Mouse (Mus musculus) neural tube, embryonic 14.5 days (tissue): ENCODE results near the gene Suclg2. TPM values are rescaled to one million over a fixed set of nuclear protein-coding genes. Genes with fewer than 3 reads are reported as not detected.

Experiments
- ATAC-seq: fragments of 200-750 bp; cut with Nextera tagmentation; 2 replicates; pipeline ENCODE4 v1.8.0; 2017; ENCODE audit warnings: low read depth, mild to moderate bottlenecking, moderate TSS enrichment, moderate library complexity
- H3K27ac ChIP-seq: fragments of 300-500 bp; sonication (generic); 2 replicates; pipeline ENCODE4 v1.5.1; 2014; ENCODE audit warnings: low read depth, mild to moderate bottlenecking, control low read depth, low read length, moderate library complexity, mixed read lengths
- H3K27me3 ChIP-seq: fragments of 300-500 bp; sonication (generic); 2 replicates; pipeline ENCODE4 v1.6.1; 2014; ENCODE audit warnings: low read length; ENCODE audit not compliant: control insufficient read depth, insufficient read depth
- H3K36me3 ChIP-seq: fragments of 300-500 bp; sonication (generic); 2 replicates; pipeline ENCODE4 v1.6.1; 2014; ENCODE audit warnings: low read length, mixed read lengths; ENCODE audit not compliant: control insufficient read depth, insufficient read depth
- H3K4me1 ChIP-seq: fragments of 300-500 bp; sonication (generic); 2 replicates; pipeline ENCODE4 v1.6.1; 2014; ENCODE audit warnings: low read length; ENCODE audit not compliant: control insufficient read depth, insufficient read depth
- H3K4me2 ChIP-seq: fragments of 300-500 bp; sonication (generic); 2 replicates; pipeline ENCODE4 v1.6.1; 2014; ENCODE audit warnings: mild to moderate bottlenecking, low read depth, low read length, control low read depth
- H3K4me3 ChIP-seq: fragments of 300-500 bp; sonication (generic); 2 replicates; pipeline ENCODE4 v1.5.1; 2014; ENCODE audit warnings: low read depth, low read length, control low read depth, mixed read lengths
- H3K9ac ChIP-seq: fragments of 300-500 bp; sonication (generic); replicated peaks from 2 replicates; pipeline ENCODE4 v1.6.1; 2014; ENCODE audit warnings: low read depth, mild to moderate bottlenecking, control low read depth, low read length, mixed read lengths
- H3K9me3 ChIP-seq: fragments of 300-500 bp; sonication (generic); 2 replicates; pipeline ENCODE4 v1.6.1; 2016; ENCODE audit warnings: low read length; ENCODE audit not compliant: control insufficient read depth
- WGBS: fragments of 180-500 bp; shearing (Covaris S2); extraction: QIAGEN DNeasy Blood & Tissue Kit; methylation state at CpG from one replicate; pipeline ENCODE4 v1.1.7; 2014; 5-methylcytosine and 5-hydroxymethylcytosine counted together
- polyA plus RNA-seq: library from polyadenylated mRNA; unstranded; fragments of >200 nt; fragmentation: Nextera tagmentation; extraction: Ambion mirVana; gene quantifications from 2 replicates; pipeline ENCODE4 v1.2.1, GENCODE M21; 2014

Gene Suclg2
- polyA plus RNA-seq, 1 experiment from 2014 or later, result 11.2 TPM

DNA sequence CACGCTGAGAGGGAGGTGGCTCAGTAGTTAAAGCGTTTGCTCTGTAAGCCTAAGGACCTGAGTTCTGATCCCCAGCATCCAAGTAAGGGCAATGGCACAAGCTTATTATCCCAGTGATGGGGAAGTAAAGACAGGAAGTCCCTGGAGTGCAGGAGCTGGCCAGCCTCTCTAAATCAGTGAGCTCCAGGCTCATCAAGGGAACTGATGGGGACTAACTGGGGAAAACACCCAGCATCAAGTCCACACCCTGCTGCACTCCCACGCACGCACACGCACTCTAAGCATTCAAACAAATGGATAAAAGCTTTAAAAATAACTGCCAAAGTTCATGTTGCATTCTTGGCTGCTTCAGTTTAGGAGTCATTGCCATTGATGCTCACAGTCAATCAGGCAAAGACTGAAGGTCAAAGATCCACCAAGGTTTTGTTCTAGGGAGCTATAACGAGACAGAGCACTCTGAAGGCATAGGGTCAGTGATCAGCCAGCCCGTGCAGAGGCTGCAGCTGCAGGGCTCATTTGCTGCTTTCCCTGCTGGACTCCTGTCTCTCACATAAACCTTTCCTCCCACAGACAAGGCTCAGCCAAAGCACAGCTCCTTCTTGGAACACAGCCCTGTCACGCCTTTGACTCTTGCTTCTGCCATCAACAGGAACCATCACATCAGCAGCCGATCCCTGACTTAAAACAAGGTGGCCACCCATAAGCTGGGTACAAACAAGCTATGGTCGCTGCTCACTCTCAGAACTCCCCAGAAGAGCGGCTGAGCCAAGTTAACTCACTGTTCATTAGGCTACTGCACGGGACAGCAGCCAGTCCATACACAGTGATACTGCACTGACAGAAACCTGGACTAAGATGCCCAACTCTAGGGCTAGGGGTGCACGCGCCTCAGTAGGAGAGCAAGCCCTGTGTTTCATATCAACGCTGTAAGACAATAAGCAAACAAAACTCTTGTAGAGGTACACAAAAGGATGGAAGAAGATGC, 121.5 kb downstream of the Suclg2 start:
- WGBS, result 71% methylated on average over 15 of the region's 15 CpGs
- Histone ChIP-seq H3K36me3 (no peaks in the 10 kb centered on the region), H3K9me3 (no peaks in the 10 kb centered on the region), H3K4me2 (no peak overlapping the region), H3K27ac (no peak overlapping the region), H3K27me3 (no peaks in the 10 kb centered on the region), H3K4me1 (no peaks in the 10 kb centered on the region), H3K9ac (no peak overlapping the region), H3K4me3 (no peak overlapping the region)
- ATAC-seq, result no peak

DNA sequence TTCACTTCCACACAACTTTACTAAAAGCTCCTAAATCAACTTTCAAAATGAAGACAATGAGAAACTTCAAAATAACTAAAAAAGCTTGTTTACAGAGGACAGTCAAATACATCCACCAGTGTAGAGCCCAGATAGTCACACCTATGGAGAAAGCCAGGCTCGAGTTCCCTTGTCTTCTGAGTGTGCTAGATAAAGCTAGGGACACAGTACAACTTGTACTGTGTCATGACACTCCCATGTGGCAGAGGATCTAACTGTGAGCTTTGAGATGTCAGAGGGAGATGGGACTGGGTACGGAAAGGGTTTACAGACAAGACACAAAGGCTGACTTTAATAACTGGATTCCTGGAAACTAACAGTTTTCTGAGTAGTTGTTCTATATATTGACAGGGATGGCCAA, 122.7 kb downstream of the Suclg2 start:
- H3K27ac ChIP-seq, result no peak overlapping the region
- no peaks in the 10 kb centered on the region for H3K4me1 ChIP-seq
- no peak overlapping the region for H3K9ac ChIP-seq
- H3K4me2 ChIP-seq, result no peak overlapping the region
- no peak for ATAC-seq
- no peaks in the 10 kb centered on the region for H3K9me3 ChIP-seq
- no peaks in the 10 kb centered on the region for H3K36me3 ChIP-seq
- WGBS, result 70% methylated on average over 2 of the region's 2 CpGs
- H3K4me3 ChIP-seq, result no peak overlapping the region
- no peaks in the 10 kb centered on the region for H3K27me3 ChIP-seq

DNA sequence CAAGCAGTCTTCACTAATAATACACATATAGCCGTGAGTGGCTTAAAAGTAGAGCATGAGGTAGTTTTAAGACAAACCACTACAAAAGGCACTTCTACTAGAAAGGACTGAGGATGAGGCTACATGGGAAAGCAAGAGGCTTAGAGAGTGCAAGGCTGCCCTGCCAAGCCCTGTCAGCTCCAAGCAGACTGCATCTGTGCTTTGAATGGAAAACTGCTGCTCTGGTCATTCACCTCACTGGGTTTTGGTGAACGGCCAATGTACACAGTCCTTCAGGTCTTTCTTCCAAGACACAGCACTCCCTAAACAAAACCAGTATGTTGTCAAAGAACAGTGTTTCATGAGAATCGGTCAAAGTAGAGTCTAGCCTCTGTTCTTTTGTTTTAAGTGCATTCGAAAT, 124.4 kb downstream of the Suclg2 start:
- Histone ChIP-seq H3K9ac (no peak overlapping the region), H3K27me3 (no peaks in the 10 kb centered on the region), H3K9me3 (no peaks in the 10 kb centered on the region), H3K27ac (no peak overlapping the region), H3K4me1 (no peaks in the 10 kb centered on the region), H3K36me3 (no peaks in the 10 kb centered on the region), H3K4me3 (no peak overlapping the region), H3K4me2 (no peak overlapping the region)
- WGBS, result 81% methylated on average over 4 of the region's 4 CpGs
- no peak for ATAC-seq

- H3K36me3 ChIP-seq, result no peaks in the 10 kb centered on the region
- no peak overlapping the region for H3K4me3 ChIP-seq
- H3K27me3 ChIP-seq, result no peaks in the 10 kb centered on the region
- ATAC-seq, result no peak
- H3K4me2 ChIP-seq, result no peak overlapping the region
- H3K9me3 ChIP-seq, result no peaks in the 10 kb centered on the region
- no peak overlapping the region for H3K27ac ChIP-seq
- H3K9ac ChIP-seq, result no peak overlapping the region
- 91% methylated on average over 6 of the region's 6 CpGs for WGBS
- H3K4me1 ChIP-seq, result no peaks in the 10 kb centered on the region
Measured at GRCm38 (mm10) chr6:95592396-95592795, 126.2 kb downstream of the Suclg2 start.

- Histone ChIP-seq H3K9me3 (no peaks in the 10 kb centered on the region), H3K4me3 (no peak overlapping the region), H3K4me1 (no peaks in the 10 kb centered on the region), H3K9ac (no peak overlapping the region), H3K27me3 (no peaks in the 10 kb centered on the region), H3K27ac (no peak overlapping the region), H3K36me3 (no peaks in the 10 kb centered on the region), H3K4me2 (no peak overlapping the region)
- 19% methylated on average over 4 of the region's 4 CpGs for WGBS
- ATAC-seq, result no peak
Measured at GRCm38 (mm10) chr6:95590463-95590862, 128.1 kb downstream of the Suclg2 start.

DNA sequence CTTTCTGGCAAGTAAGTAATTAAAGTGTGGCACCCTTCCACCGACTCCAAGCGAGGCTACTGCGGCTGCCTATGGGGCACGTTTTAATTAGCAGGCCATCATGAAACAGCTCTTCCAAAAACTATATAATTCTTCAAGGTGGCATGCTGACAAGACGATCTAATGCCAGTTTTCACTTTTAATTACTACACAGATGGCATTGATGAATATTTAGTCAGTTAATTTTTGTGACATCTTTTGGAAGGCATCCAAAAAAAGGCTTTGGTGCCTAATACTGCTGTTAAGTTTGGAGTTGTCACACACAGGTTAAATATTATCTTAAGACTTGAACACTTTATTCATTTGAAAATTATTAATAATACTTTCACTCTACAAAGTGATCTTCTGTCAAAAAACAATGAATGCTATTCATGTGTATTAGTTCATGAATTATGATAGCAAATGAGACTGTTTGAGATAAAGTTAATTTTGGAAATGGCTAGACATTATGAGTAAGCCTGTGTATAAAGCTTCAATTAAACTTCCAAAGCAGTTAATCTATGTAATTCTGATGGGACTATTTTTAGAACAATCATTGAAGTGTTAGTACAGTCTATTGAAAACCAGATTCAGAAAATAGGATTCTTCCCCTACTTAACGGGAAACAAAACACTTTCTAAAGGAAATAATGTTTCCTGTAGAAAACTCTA, 131.3 kb downstream of the Suclg2 start:
- H3K27ac ChIP-seq, result no peak overlapping the region
- no peak overlapping the region for H3K4me2 ChIP-seq
- ATAC-seq, result no peak
- no peaks in the 10 kb centered on the region for H3K4me1 ChIP-seq
- H3K9ac ChIP-seq, result no peak overlapping the region
- no peaks in the 10 kb centered on the region for H3K9me3 ChIP-seq
- H3K4me3 ChIP-seq, result no peak overlapping the region
- WGBS, result 59% methylated on average over 6 of the region's 6 CpGs
- no peaks in the 10 kb centered on the region for H3K27me3 ChIP-seq
- H3K36me3 ChIP-seq, result no peaks in the 10 kb centered on the region

GRCm38 (mm10) chr6:95581893-95582292, 136.7 kb downstream of the Suclg2 start:
- ATAC-seq, result no peak
- no peaks in the 10 kb centered on the region for H3K27me3 ChIP-seq
- WGBS, result 67% methylated on average over 3 of the region's 3 CpGs
- H3K4me2 ChIP-seq, result no peak overlapping the region
- no peak overlapping the region for H3K4me3 ChIP-seq
- no peaks in the 10 kb centered on the region for H3K36me3 ChIP-seq
- H3K27ac ChIP-seq, result no peak overlapping the region
- H3K9me3 ChIP-seq, result no peaks in the 10 kb centered on the region
- no peak overlapping the region for H3K9ac ChIP-seq
- H3K4me1 ChIP-seq, result no peaks in the 10 kb centered on the region

DNA sequence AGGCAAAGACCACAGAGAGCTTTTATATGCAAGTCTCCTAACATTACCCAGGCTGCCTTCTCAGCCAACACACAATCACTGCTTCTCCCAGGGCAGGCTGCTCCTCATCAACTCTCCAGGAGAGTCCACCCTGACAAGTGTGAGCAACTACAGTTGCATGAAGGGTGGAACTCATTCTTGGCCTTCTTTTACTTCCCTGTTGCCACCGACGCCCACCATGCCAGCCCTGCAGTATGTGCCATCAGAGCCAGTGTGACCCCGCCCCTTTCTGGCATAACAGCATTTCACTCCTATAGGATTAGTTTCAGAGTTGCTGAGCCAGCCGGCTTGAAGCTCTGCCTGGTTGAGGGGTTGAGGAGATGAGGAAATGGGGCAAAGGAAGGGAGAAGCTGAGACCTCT, 138.8 kb downstream of the Suclg2 start:
- Histone ChIP-seq H3K4me3 (no peak overlapping the region), H3K9ac (no peak overlapping the region), H3K27me3 (no peaks in the 10 kb centered on the region), H3K9me3 (no peaks in the 10 kb centered on the region), H3K27ac (no peak overlapping the region), H3K4me2 (no peak overlapping the region), H3K4me1 (peaks cover 1% of the 10 kb centered on the region; the same call in 1 of the 2 replicates), H3K36me3 (no peaks in the 10 kb centered on the region)
- WGBS, result 88% methylated on average over 4 of the region's 4 CpGs
- no peak for ATAC-seq

DNA sequence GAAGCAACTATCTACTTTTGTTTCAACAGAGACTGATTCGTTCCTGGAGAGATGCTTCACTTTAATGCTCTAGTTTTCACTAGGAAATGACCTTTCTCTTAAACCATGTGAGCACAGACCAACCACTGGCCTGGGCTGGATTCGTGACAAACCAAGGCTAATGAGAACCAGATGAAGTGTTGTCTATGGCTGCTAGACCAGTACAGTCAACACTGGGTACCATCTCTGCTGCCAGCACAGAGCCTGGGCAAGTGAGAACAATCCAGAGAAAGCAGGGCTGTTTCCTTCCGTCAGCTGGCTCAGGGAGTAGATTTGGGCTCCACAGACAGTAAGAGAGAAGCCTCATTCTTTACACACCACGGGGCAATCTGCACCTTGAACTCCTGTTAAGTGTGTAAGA, 143.1 kb downstream of the Suclg2 start:
- H3K4me1 ChIP-seq, result peaks cover 7% of the 10 kb centered on the region
- no peak overlapping the region for H3K27ac ChIP-seq
- ATAC-seq, result no peak
- H3K9me3 ChIP-seq, result no peaks in the 10 kb centered on the region
- H3K27me3 ChIP-seq, result no peaks in the 10 kb centered on the region
- 23% methylated on average over 4 of the region's 4 CpGs for WGBS
- H3K4me2 ChIP-seq, result no peak overlapping the region
- no peak overlapping the region for H3K9ac ChIP-seq
- no peaks in the 10 kb centered on the region for H3K36me3 ChIP-seq
- no peak overlapping the region for H3K4me3 ChIP-seq
